Mouse (Mus musculus) hindbrain, embryonic 16.5 days (tissue): ENCODE data around the gene Prkag2. TPM values are rescaled to one million over a fixed set of nuclear protein-coding genes. Genes with fewer than 3 reads are reported as not detected.

Experiments used
- ATAC-seq: fragments of 200-750 bp; cut with Nextera tagmentation; 2 replicates; pipeline ENCODE4 v1.8.0; 2017; ENCODE audit warnings: moderate TSS enrichment, moderate library complexity
- H3K27ac ChIP-seq: fragments of 300-500 bp; sonication (generic); 2 replicates; pipeline ENCODE4 v1.5.1; 2014; ENCODE audit warnings: low read depth, mild to moderate bottlenecking, control low read depth, low read length, moderate library complexity
- H3K27me3 ChIP-seq: fragments of 300-500 bp; sonication (generic); replicated peaks from 2 replicates; pipeline ENCODE4 v1.6.1; 2014; ENCODE audit warnings: low read length; ENCODE audit not compliant: control insufficient read depth, insufficient read depth
- H3K36me3 ChIP-seq: fragments of 300-500 bp; sonication (generic); 2 replicates; pipeline ENCODE4 v1.6.1; 2014; ENCODE audit warnings: mild to moderate bottlenecking, low read length, moderate library complexity, mixed read lengths; ENCODE audit not compliant: control insufficient read depth, insufficient read depth
- H3K4me1 ChIP-seq: fragments of 300-500 bp; sonication (generic); 2 replicates; pipeline ENCODE4 v1.6.1; 2014; ENCODE audit warnings: low read depth, low read length; ENCODE audit not compliant: control insufficient read depth, insufficient read depth
- H3K4me2 ChIP-seq: fragments of 300-500 bp; sonication (generic); 2 replicates; pipeline ENCODE4 v1.6.1; 2014; ENCODE audit warnings: mild to moderate bottlenecking, low read length, control low read depth, moderate library complexity
- H3K4me3 ChIP-seq: fragments of 300-500 bp; sonication (generic); 2 replicates; pipeline ENCODE4 v1.5.1; 2014; ENCODE audit warnings: mild to moderate bottlenecking, low read length, control low read depth, moderate library complexity
- H3K9ac ChIP-seq: fragments of 300-500 bp; sonication (generic); 2 replicates; pipeline ENCODE4 v1.6.1; 2014; ENCODE audit warnings: low read depth, mild to moderate bottlenecking, control low read depth, low read length, moderate library complexity
- H3K9me3 ChIP-seq: fragments of 300-500 bp; sonication (generic); 2 replicates; pipeline ENCODE4 v1.6.1; 2014; ENCODE audit warnings: mild to moderate bottlenecking, low read length, moderate library complexity; ENCODE audit not compliant: control insufficient read depth
- WGBS: fragments of 180-500 bp; shearing (Covaris S2); extraction: QIAGEN DNeasy Blood & Tissue Kit; methylation state at CpG from one replicate; pipeline ENCODE4 v1.1.7; 2014; 5-methylcytosine and 5-hydroxymethylcytosine counted together
- polyA plus RNA-seq: library from polyadenylated mRNA; unstranded; fragments of >200 nt; fragmentation: Nextera tagmentation; extraction: Ambion mirVana; gene quantifications from 2 replicates; pipeline ENCODE4 v1.2.1, GENCODE M21; 2015

The Prkag2 gene
- polyA plus RNA-seq, 1 experiment from 2014 or later: 111 TPM

DNA sequence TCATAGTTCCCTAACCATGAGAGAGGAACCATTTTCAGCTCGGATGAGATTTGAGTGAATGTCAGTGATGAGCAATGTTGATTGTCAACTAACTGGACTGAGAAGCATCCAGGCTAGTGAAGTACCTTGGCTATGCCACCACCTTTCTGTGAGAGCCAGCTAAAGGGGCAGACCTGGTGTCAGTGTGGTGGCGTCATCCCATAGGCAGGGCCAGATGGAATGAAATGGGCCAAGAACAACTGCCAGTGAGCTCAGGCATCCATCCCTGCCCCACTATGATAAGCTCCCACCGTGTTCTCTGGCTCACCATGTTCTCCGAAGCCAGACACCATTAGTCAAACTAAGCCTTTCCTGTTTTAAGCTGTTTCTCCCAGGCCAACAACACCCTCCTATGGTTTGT is 183.9 kb downstream of the Prkag2 start:
- no peak overlapping the region for H3K9ac ChIP-seq
- H3K9me3 ChIP-seq: no peaks in the 10 kb centered on the region
- H3K27me3 ChIP-seq: no peaks in the 10 kb centered on the region
- no peak for ATAC-seq
- H3K4me1 ChIP-seq: no peaks in the 10 kb centered on the region; the same call in 1 of the 2 replicates
- H3K4me3 ChIP-seq: no peak overlapping the region
- H3K36me3 ChIP-seq: no peaks in the 10 kb centered on the region
- H3K27ac ChIP-seq: no peak overlapping the region
- WGBS: 83% methylated on average over 4 of the region's 4 CpGs
- H3K4me2 ChIP-seq: no peak overlapping the region

DNA sequence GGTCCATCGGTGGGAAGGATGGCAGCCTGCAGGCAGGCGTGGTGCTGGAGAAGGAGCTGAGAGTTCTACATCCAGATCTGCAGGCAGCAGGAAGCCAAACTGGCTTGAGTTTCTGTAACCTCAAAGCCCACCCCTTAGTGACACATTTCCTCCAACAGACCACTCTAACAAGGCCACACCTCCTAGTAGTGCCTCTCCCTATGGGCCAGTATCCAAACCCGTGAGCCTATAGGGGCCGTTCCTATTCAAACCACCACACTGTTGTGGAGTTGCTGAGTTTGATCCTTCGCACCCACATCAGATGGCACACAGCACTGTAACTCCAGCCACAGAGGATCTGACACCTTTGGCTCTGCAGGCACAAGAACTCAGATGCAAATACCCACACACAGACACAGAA is 185.3 kb downstream of the Prkag2 start:
- H3K9ac ChIP-seq: no peak overlapping the region
- ATAC-seq: no peak
- no peak overlapping the region for H3K27ac ChIP-seq
- no peaks in the 10 kb centered on the region for H3K36me3 ChIP-seq
- no peaks in the 10 kb centered on the region; the same call in 1 of the 2 replicates for H3K4me1 ChIP-seq
- no peaks in the 10 kb centered on the region for H3K27me3 ChIP-seq
- no peak overlapping the region for H3K4me3 ChIP-seq
- H3K4me2 ChIP-seq: no peak overlapping the region
- H3K9me3 ChIP-seq: no peaks in the 10 kb centered on the region
- WGBS: 79% methylated on average over 5 of the region's 5 CpGs

DNA sequence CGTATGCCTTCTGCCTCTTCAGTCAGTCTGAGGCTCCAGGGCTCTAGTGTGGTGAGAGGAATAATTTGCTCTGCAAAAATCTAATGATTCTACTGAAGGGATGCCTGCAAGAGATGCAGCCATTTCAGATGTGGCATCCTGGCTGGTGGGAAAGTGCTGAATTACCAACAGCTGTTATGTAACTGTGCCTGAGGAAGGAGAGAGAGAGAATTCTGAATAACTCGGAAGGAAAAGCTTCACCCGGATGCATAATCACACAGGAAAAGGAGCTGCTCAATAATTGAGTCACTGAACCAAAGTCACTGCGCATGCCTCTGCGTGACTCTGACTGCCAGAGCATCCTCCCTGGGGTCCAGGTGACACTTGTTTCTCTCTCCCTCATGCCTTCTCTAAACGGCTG is 186.8 kb downstream of the Prkag2 start:
- 69% methylated on average over 6 of the region's 6 CpGs for WGBS
- no peak overlapping the region for H3K4me3 ChIP-seq
- no peaks in the 10 kb centered on the region for H3K4me1 ChIP-seq
- H3K27ac ChIP-seq: no peak overlapping the region
- H3K9me3 ChIP-seq: no peaks in the 10 kb centered on the region
- H3K9ac ChIP-seq: no peak overlapping the region
- no peak for ATAC-seq
- no peaks in the 10 kb centered on the region for H3K36me3 ChIP-seq
- H3K27me3 ChIP-seq: no peaks in the 10 kb centered on the region
- no peak overlapping the region for H3K4me2 ChIP-seq

DNA sequence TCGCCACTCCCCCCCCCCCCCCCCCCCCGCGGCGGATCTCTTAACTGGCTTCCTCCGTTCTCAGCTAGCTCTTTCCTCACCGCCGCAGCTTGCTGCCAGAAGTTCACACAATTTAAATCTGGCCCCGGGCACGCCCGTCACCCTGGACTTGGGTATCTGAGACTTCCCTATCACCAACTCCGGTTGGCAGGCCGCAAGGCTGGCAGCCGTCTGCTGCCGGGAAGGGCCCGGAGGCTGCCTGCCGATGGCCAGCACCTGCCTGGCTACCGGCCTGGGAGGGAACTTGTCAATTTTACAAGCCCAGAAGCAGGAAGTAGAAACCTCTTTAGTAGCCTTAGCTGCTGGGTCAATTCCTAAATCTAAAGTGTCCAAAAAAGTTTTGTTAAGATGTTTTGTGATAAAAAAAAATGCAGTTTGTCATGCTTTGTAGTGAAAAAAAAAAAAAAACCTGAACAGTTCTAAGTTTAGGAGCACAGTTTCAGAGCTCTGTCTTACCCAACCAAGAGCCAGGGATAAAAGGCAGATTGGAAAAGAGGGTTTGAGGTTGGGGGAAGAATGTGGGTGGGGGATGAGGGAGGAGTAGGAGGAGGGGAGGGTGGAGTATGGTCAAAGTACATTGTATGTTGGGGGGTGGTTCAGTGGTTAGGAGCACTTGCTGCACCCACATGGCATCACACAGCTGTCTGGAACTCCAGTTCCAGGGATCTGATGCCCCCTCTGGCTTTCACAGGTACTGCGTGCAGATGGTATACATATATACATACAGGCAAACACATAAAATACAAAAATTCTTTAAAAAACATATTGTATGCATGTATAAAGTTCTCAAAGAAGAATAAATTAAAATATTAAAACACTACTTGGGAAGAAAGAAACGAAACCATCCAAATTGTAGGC is 191.4 kb downstream of the Prkag2 start:
- H3K36me3 ChIP-seq: no peaks in the 10 kb centered on the region; the same call in 1 of the 2 replicates

DNA sequence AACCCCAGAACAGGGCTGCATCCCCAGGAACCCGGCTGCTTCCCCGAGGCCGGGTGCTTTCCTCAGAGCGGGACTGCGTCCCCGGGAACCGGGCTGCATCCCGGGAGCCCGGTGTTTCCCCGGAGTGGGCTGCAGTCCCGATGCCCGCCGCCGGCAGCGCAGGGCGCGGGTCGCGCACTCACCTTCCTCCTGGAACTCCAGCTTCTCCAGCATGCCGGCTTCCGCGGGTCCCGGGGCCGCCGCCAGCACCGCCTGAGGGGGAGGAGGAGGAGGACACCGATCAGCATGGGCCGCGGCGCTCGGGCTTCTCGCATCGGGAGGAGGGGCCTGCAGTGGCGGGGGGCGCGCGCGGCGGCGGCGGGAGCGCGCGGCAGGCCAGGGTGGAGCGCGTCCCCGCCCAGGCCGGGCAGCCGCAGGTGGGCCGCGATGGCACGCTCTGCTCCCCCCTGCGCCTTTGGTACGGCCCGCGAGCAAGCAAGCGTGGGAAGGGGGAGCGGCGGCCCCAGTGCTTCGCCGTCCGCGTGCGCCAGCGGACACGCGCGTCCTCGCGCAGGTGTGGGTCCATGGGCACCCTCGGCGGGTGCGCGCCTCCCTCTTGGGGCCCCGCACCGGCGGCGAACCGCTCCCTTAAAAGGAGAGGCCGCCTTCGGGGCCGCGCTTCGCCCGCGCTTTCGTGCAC is 192.2 kb downstream of the Prkag2 start:
- Histone ChIP-seq H3K27ac (peak overlapping the region; percentile 98), H3K27me3 (no peaks in the 10 kb centered on the region), H3K4me2 (peak overlapping the region; percentile 65), H3K4me1 (peaks cover 15% of the 10 kb centered on the region), H3K36me3 (no peaks in the 10 kb centered on the region; the same call in 1 of the 2 replicates), H3K9me3 (no peaks in the 10 kb centered on the region), H3K9ac (peak overlapping the region; percentile 97), H3K4me3 (peak overlapping the region; percentile 93)
- under 1% methylated on average over 39 of the region's 87 CpGs for WGBS
- peak; percentile 96 for ATAC-seq

More for the DNA sequence above, 191.4 kb downstream of the Prkag2 start:
- Histone ChIP-seq H3K9ac (peak overlapping the region; percentile 97), H3K27ac (peak overlapping the region; percentile 98), H3K27me3 (no peaks in the 10 kb centered on the region), H3K9me3 (no peaks in the 10 kb centered on the region), H3K4me1 (peaks cover 12% of the 10 kb centered on the region), H3K4me2 (peak overlapping the region; percentile 65), H3K4me3 (peak overlapping the region; percentile 93)
- no peak for ATAC-seq
- WGBS: 13% methylated on average over 15 of the region's 19 CpGs

DNA sequence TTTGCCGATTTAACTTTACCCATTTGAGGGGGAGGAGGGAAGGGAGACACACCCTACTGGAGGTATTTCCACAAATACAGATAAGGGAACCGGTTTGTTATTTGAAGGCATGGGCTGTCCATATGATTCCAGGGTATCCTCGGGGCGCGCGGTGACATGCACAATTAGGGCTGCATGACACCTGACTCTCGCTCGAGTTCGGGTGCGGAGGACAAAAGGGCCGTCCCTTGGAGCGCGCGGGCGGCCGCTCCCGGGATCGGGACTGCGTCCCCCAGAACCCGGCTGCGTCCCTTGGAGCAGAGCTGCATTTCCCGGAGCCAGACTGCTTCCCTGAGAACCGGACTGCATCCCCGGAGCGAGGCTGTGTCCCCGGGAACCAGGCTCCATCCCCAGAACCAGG is 192.7 kb downstream of the Prkag2 start:
- H3K9ac ChIP-seq: peak overlapping the region; percentile 97
- whole genome bisulfite sequencing: 0% methylated on average over 23 of the region's 26 CpGs
- peak overlapping the region; percentile 98 for H3K27ac ChIP-seq
- peak; percentile 43; the same call in 1 of the 2 replicates for ATAC-seq
- H3K27me3 ChIP-seq: no peaks in the 10 kb centered on the region
- H3K36me3 ChIP-seq: no peaks in the 10 kb centered on the region; the same call in 1 of the 2 replicates
- peaks cover 18% of the 10 kb centered on the region for H3K4me1 ChIP-seq
- peak overlapping the region; percentile 93 for H3K4me3 ChIP-seq
- no peaks in the 10 kb centered on the region for H3K9me3 ChIP-seq
- H3K4me2 ChIP-seq: peak overlapping the region; percentile 65

DNA sequence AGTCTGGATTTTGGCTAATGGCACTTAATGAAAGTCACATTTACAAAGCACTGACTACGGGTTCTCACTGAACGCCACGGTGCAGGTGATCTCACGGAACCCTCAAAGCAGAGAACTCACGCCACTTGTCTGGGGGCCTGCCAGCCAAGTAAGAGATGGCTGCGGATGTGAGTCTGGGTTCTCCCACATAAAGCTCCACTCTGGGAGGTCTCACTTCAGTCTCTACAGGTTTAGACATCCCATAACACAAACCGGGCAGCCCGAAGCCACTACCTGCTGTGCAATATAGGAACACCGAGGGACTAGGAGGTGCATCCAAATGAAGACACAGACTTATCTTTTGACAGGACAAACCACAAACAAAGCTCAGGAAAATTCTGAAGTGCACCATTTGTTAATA is 193.6 kb downstream of the Prkag2 start:
- no peaks in the 10 kb centered on the region for H3K9me3 ChIP-seq
- peak overlapping the region; percentile 65 for H3K4me2 ChIP-seq
- 42% methylated on average over 9 of the region's 9 CpGs for WGBS
- peak overlapping the region; percentile 93 for H3K4me3 ChIP-seq
- peaks cover 18% of the 10 kb centered on the region for H3K4me1 ChIP-seq
- no peak overlapping the region for H3K27ac ChIP-seq
- peak overlapping the region; percentile 97 for H3K9ac ChIP-seq
- H3K27me3 ChIP-seq: no peaks in the 10 kb centered on the region
- ATAC-seq: no peak
- no peaks in the 10 kb centered on the region; the same call in 1 of the 2 replicates for H3K36me3 ChIP-seq

DNA sequence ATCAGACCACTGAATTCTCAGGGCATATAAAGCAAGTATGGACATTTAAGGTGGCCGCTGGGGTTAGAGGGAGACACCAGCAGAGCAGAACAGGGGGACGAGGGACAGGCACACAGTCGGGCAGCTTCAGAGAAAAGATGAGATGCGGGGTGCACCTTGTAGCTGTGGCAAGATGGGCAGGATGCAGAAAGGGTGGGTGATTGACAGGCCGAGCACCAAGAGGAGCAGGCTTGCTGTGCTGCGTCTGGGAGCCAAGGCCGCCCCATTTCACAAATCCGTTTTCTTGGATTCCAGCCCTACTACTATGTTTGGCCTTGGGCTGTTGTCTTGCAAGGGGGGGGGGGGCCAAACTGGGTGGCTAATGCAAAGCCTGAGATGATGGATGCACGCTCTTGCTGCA is 195.5 kb downstream of the Prkag2 start:
- WGBS: 68% methylated on average over 9 of the region's 9 CpGs
- ATAC-seq: no peak
- no peak overlapping the region for H3K4me2 ChIP-seq
- H3K4me1 ChIP-seq: peaks cover 18% of the 10 kb centered on the region
- no peak overlapping the region for H3K9ac ChIP-seq
- H3K27me3 ChIP-seq: no peaks in the 10 kb centered on the region
- H3K27ac ChIP-seq: no peak overlapping the region
- H3K9me3 ChIP-seq: no peaks in the 10 kb centered on the region
- H3K36me3 ChIP-seq: peaks cover 6% of the 10 kb centered on the region
- H3K4me3 ChIP-seq: no peak overlapping the region

DNA sequence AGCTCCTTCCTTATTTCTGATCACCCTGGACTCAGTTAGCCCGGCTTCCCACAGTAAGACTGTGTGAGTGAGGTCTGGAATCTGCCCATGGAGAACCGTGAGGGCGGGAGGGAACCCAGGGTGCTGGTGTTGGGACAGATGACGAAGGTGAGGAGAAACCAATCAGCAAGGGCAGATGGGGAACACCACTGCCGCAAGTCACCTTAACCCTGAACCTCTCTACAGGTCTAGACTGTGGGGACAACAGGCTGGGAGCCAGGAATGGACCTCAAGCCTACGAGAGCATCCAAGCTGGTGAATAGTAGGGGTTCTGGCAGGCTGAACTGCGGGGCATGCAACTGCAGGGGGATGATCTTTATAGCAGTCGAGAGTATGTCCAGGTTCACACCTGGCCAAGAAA is 196.0 kb downstream of the Prkag2 start:
- H3K4me1 ChIP-seq: peaks cover 18% of the 10 kb centered on the region
- no peaks in the 10 kb centered on the region for H3K27me3 ChIP-seq

More for the DNA sequence above, 196.0 kb downstream of the Prkag2 start:
- Histone ChIP-seq H3K9me3 (no peaks in the 10 kb centered on the region), H3K27ac (no peak overlapping the region), H3K4me3 (no peak overlapping the region), H3K4me2 (no peak overlapping the region), H3K9ac (no peak overlapping the region), H3K36me3 (peaks cover 6% of the 10 kb centered on the region)
- ATAC-seq: no peak
- 89% methylated on average over 8 of the region's 8 CpGs for WGBS
